Mouse (Mus musculus) megakaryocyte, embryonic 14.5 days (primary cell): ENCODE results near the gene Ankdd1a.

Experiments used
- FLI1 ChIP-seq: IDR thresholded peaks from 2 replicates; pipeline ENCODE4 v1.6.1; 2012; ENCODE audit warnings: low read length, inconsistent platforms, mixed read lengths
- GATA1 ChIP-seq: IDR thresholded peaks from 3 replicates; pipeline ENCODE4 v1.6.1; 2012; ENCODE audit warnings: mixed read lengths, low read length, inconsistent platforms, borderline replicate concordance

GRCm38 (mm10) chr9:65514851-65515261 lies 5.1 kb downstream of the Ankdd1a start:
- TF ChIP-seq GATA1 (no peak), FLI1 (no peak)
